Mouse (Mus musculus): ENCODE data around the gene Ercc8. TPM values are rescaled to one million over a fixed set of nuclear protein-coding genes. Genes with fewer than 3 reads are reported as not detected.

Ercc8 gene
- polyA plus RNA-seq, 1 experiment from 2014 or later, result 13.9 TPM

DNA sequence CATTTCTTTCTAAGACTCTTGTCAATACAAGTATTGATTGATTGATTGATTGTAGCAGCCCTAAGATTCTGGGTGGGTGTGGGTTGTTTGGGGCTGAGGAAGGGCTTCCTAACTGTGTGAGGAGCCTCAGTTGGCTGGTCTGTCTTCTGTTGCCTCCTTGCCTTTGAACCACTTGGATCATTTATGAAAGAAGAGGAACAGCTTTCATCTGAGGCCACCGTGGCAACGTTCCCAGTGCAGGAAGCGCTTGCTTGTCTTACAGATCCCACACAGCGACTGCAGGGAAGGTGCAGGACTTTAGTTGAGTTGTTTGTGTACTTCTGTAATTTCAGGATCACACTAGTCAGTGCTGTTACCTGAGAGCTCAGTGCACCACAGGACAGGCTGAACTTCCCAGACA, 81.5 kb downstream of the Ercc8 start:
- no peaks in the 10 kb centered on the region for H3K36me3 ChIP-seq (ENCODE audit: control insufficient read depth, insufficient read depth, low read length)
- H3K4me2 ChIP-seq (ENCODE audit: low read depth, low read length), result no peak overlapping the region
- H3K4me3 ChIP-seq (ENCODE audit: low read length), result no peak overlapping the region
- 49% methylated on average over 4 of the region's 4 CpGs for WGBS
- 0 out of 2 replicates have a peak, but pooled peaks cover 2% of the 10 kb centered on the region for H3K4me1 ChIP-seq (ENCODE audit: control insufficient read depth, insufficient read depth, low read length)
- no peaks in the 10 kb centered on the region for H3K27me3 ChIP-seq (replicated peaks; ENCODE audit: control insufficient read depth, insufficient read depth, low read length)
- no peaks in the 10 kb centered on the region for H3K9me3 ChIP-seq (ENCODE audit: control insufficient read depth, low read length)
- H3K9ac ChIP-seq (ENCODE audit: low read depth, low read length), result no peak overlapping the region
- no peak for ATAC-seq
- no peak overlapping the region for H3K27ac ChIP-seq (ENCODE audit: low read length)

DNA sequence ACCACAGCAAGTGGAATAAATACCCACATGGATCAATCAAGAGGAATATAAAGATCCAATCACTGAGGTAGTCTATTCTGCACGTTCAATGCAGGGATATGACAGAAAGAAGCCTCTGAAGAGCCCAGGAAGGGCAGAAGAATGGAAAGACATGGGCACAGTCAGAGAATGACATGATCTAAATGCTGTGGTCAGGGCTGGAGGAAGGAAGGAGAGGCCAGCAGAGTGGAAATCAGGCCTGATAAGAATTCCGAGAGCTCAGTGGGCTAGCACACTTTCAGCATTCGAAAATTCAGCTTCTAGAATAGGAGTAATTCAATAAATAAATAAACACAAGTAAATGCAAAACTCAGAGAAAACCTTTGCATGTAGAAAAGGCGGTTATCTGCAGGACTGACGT, 83.2 kb downstream of the Ercc8 start:
- no peaks in the 10 kb centered on the region for H3K9me3 ChIP-seq (ENCODE audit: control insufficient read depth, low read length)
- H3K4me2 ChIP-seq (ENCODE audit: low read depth, low read length), result no peak overlapping the region
- no peaks in the 10 kb centered on the region for H3K27me3 ChIP-seq (replicated peaks; ENCODE audit: control insufficient read depth, insufficient read depth, low read length)
- no peaks in the 10 kb centered on the region for H3K36me3 ChIP-seq (ENCODE audit: control insufficient read depth, insufficient read depth, low read length)
- 0 out of 2 replicates have a peak, but pooled peaks cover 2% of the 10 kb centered on the region for H3K4me1 ChIP-seq (ENCODE audit: control insufficient read depth, insufficient read depth, low read length)
- H3K9ac ChIP-seq (ENCODE audit: low read depth, low read length), result no peak overlapping the region
- H3K27ac ChIP-seq (ENCODE audit: low read length), result no peak overlapping the region
- no peak overlapping the region for H3K4me3 ChIP-seq (ENCODE audit: low read length)
- no peak for ATAC-seq
- WGBS, result 84% methylated on average over 5 of the region's 5 CpGs

Other genes with a start within 250 kb of the Ercc8 start
- gene Smim15, start 114.3 kb upstream of the Ercc8 start, polyA plus RNA-seq (2015; fragmentation: Nextera tagmentation; extraction: Ambion mirVana), result 47.4 and 50.6 TPM in 2 replicates
- gene Ndufaf2, start 108 bp upstream of the Ercc8 start, polyA plus RNA-seq (2015; fragmentation: Nextera tagmentation; extraction: Ambion mirVana), result 51.4 and 55.7 TPM in 2 replicates
- 17.9 and 22.0 TPM in 2 replicates for gene Elovl7, start 55.7 kb downstream of the Ercc8 start, polyA plus RNA-seq (2015; fragmentation: Nextera tagmentation; extraction: Ambion mirVana)
- gene Depdc1b, start 157.6 kb downstream of the Ercc8 start, polyA plus RNA-seq (2015; fragmentation: Nextera tagmentation; extraction: Ambion mirVana), result 5.6 and 5.9 TPM in 2 replicates